Mouse (Mus musculus): Measurements from ENCODE around the gene Optn.

The Optn gene

GRCm38 (mm10) chr2:5029808-5030207 lies 34.0 kb downstream of the Optn start:
- no peak for DNase-seq (ENCODE audit: low spot score in 2 of 2)

DNA sequence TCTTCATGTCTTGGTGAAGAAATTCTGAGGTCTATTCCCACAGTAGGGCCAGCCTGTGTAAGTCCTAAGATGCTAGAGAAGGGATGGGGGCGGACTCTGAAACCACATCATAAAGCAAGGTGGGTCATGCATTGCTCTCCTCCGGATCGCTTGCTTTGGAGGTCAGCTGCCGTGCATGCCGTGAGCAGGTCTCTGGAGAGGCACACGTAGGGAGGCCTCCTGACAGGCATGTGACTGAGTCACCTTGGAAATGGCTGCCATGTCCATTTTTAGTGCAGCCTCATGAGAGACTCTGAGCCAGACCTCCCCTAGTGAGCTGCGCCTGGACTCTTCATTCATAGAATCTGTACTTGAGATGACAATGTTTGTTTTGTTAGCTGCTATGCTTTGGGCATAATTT lies 35.8 kb downstream of the Optn start:
- DNase-seq (ENCODE audit: low spot score in 2 of 2), result no peak

- no peak for DNase-seq (ENCODE audit: low spot score in 2 of 2)
Measured at GRCm38 (mm10) chr2:5027057-5027456, 36.8 kb downstream of the Optn start.

- DNase-seq (ENCODE audit: low spot score in 2 of 2), result no peak
Measured at GRCm38 (mm10) chr2:5025162-5025733, 38.6 kb downstream of the Optn start.

- no peak for DNase-seq (ENCODE audit: low spot score in 2 of 2)
Measured at GRCm38 (mm10) chr2:5023699-5024399, 40.0 kb downstream of the Optn start.

GRCm38 (mm10) chr2:5023275-5023674 lies 40.6 kb downstream of the Optn start:
- DNase-seq (ENCODE audit: low spot score in 2 of 2), result no peak

GRCm38 (mm10) chr2:5019708-5020107 lies 44.1 kb downstream of the Optn start:
- peak; percentile 50 to 67 for DNase-seq (ENCODE audit: low spot score in 2 of 2)

DNA sequence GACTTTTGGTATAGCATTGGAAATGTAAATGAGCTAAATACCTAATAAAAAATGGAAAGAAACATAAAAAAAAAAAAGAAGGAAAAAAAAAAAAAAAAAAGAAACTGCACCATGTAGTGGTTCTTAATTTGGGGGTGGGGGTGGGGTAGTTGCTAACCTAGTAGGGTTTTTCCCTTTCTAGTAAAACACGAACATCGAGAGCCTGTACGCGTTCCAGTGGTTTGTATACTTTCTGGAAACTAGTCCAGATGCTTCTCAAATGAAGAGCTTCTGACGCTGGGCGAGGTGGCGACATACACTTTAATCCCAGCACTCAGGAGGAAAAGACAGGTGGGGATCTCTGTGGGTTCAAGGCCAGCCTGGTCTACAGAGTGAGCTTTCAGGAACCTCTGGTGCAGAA lies 46.9 kb downstream of the Optn start:
- DNase-seq (ENCODE audit: low spot score in 2 of 2), result no peak

DNA sequence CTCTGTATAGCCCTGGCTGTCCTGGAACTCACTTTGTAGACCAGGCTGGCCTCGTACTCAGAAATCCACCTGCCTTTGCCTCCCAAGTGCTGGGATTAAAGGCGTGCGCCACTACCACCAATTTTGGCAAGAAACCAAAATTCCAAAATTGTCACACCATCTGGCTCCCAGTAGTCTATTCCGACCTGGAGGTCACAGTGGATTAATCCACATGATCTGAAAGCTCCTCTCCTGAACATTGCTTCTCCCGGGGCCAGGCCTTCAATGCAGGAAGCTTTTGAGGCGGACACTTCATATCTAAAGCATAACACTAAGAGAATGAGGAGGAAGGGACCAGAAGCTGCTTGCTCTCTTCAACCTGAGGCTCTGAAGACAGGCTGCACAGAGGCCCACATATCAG lies 48.3 kb downstream of the Optn start:
- no peak for DNase-seq (ENCODE audit: low spot score in 2 of 2)

DNA sequence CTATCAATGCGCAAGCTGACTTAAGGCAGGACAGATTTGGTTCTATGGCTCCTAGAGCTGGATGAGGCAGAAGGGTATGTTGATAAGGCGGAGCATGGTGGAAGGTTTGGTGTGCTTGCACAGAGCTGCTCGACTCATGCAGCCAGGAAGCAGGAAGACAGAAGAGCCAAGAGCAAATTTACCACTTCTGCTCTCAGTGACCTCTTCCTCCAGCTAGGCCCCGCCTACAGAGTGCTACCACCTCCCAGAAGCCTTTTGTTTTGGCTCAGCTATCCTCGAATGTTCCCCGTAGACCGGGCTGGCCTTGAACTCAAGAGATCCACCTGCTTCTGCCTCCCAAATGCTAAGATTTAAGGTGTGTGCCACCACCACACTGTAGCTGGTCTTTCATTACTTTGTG lies 49.2 kb downstream of the Optn start:
- DNase-seq (ENCODE audit: low spot score in 2 of 2), result no peak

DNA sequence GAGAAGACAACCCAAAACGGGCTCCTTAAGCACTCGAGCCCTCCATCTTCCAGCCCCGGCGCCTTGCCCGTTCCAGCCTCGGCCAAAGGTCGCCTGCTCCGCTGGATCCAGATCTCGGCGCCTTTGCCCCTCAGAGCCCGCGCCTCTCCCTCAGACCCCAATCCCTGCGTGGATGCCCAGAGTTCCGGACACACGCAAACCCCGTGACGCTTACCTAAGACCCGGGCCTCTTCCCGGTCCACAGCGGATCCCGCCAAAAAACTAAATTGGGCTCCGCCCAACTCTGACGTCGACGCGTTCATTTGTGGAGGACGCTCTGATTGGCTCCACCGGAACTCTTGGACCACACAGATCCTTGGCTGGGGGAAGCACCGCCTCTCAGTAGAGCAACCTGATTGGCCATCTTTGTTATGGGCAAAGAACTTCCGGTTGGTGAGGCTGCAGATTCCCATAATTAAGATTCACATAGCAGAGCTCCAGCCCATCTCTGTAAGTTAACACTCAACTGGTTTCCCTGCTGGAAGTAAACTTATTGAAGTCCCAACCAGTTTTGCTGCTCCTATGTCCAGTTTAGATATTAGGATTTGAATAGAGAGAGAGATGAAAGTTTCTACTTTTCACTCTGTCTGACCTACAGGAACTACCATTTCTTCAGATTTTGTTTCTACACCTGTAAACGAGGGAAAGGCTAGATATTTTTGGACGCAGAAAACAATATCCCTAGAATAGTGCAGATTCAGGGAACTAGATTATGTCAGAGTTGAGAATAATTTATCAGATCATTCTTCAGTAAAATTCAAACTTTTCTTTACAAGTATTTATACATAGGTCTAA lies 51.1 kb downstream of the Optn start, which contains the start of gene Mcm10:
TSS of gene Mcm10 (minus strand) at position 301 of the 834 bp plus-strand sequence.
- peak; percentile 83 to 93 for DNase-seq (ENCODE audit: low spot score in 2 of 2)

GRCm38 (mm10) chr2:5011898-5012490 lies 51.9 kb downstream of the Optn start:
- no peak for DNase-seq (ENCODE audit: low spot score in 2 of 2)

- no peak for DNase-seq (ENCODE audit: low spot score in 2 of 2)
Measured at GRCm38 (mm10) chr2:5007107-5007506, 56.7 kb downstream of the Optn start.

DNA sequence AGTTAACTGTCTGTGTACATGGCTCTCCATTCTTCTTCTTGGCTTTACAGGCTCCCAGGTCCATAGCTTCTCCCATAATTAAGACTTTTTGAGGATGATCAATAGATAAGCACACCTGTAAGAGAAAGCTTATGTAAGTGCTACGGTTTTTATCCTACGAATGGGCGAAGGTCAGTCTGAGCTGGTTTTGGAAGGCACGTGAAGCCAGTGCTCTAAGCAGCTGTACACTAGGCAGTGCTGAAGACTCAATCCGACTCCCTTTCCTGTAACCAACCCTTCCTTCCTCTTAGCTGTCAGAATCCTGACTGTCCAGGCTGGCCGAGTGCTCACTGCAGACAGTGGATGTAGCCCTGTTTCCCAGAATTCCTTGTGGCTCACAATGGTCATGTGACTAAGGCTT lies 62.6 kb downstream of the Optn start:
- DNase-seq (ENCODE audit: low spot score in 2 of 2), result no peak

GRCm38 (mm10) chr2:4998905-4999304 lies 64.9 kb downstream of the Optn start:
- DNase-seq (ENCODE audit: low spot score in 2 of 2), result no peak

DNA sequence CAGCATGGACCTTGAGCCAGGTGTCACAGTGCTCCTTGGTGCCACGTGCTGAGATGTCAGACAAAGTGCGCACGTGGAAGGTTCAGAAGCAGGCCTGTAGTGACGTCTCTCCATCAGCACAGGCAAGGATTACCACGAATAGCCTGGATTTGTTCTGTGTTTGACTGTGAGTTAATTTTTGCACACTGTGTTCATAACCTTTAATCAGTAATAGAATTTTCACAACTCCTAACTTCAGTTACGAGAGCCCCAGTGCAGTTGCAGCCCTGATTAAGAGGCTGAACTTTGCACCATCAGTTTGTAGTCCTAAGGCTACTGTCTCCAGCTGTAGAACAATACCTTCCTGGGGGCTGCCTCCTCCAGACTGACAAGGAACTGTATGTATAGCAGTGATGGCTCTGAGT lies 67.4 kb downstream of the Optn start:
- DNase-seq (ENCODE audit: low spot score in 2 of 2), result no peak

- DNase-seq (ENCODE audit: low spot score in 2 of 2), result no peak
Measured at GRCm38 (mm10) chr2:4995646-4996045, 68.2 kb downstream of the Optn start.

GRCm38 (mm10) chr2:4994436-4994835 lies 69.4 kb downstream of the Optn start:
- DNase-seq (ENCODE audit: low spot score in 2 of 2), result no peak

DNA sequence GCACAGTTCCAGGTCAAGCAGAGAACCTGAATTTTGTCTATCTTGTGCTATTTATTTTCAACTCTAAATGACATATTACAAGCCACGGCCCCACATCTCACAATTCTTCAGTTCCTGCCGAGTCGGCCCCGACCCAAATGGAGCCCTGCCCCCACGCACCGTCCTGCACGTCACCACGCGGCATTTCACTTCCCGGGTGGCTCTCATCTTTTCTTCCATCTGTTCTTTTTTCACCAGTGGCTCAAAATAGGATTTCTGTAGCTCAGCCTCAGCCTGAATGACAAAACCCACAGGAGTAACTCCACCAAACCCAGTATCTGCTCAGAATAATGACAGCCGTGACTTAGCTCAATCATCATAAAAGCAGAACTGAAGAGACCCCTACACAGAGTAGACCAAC lies 70.3 kb downstream of the Optn start:
- DNase-seq (ENCODE audit: low spot score in 2 of 2), result peak; percentile 46 to 52

DNA sequence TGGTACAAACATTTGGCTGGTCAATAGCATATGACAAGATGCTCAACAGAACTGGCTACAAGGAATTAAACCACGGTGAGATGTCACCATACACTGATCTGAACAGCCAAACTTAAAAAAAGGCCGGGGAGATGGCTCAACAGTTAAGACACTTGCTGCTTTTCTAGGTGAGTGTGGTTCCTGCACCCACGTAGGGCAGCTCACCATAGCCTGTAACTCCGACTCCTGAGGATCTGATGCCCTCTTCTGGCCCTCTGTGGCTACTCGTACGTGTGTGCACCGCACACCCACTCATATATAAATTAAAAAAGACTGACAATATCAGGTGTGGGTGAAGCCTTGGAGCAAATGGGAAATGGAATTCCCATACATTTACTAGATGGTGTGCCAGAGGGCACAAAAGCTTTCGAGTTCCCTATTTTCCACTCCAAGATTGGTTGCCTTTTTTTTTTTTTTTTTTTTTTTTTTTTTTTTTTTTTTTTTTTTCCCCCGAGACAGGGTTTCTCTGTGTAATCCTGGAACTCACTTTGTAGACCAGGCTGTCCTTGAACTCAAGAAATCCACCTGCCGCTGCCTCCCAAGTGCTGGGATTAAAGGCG lies 74.9 kb downstream of the Optn start:
- no peak for DNase-seq (ENCODE audit: low spot score in 2 of 2)

DNA sequence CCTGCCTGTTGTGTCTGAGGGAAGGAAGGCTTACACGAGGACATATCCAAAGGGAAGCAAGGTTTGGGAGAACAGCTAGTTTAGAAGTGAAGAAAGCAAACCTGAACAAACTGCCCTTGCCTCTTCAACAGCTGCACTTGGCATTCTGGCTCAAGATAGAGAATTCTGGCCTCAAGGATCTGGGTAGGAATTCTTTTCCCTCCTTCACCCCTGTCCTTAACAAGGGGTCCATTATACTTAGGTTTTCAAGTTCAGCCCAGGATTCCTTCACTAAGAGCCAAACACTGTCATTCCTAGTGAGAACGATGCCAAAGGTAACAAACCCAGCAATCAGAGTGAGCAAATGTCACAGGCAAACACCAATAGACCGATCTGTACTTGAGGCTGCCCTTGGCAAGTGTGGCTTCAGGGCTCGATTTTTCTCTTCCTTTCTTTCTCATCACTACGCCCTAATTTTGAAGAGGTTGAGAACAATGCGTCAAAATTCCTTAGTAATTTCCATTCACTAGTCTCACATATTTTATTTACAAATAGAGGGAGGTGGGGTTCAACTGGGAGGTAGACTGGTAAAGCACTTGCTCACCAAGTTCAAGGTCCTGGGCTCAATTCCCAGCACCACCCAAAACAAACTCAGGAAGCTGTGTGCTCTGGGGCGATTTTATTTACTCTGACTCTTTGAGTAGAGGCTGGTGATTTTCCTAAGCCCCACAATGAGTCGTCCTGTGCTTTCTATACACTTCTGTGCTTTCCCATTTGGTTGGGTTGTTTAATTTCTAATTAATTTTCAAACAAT lies 76.3 kb downstream of the Optn start:
- DNase-seq (ENCODE audit: low spot score in 2 of 2), result no peak

All from frontal cortex, postnatal 36 days (tissue).